Mouse (Mus musculus) monocyte, adult 2 months (primary cell): ENCODE measurements at regions not wholly inside any gene's neighbourhood (a gene's known extent, or its start where the extent isn't known, plus 50 kb on each side); places are given as distances from the start of the nearest gene placed in this dataset.

Experiments used
- DNase-seq, 2 experiments: peaks; one replicate each; pipeline ENCODE4 v3.0.0; 2022; ENCODE audit warnings: low spot score in 2 of 2, low read depth in 1 of 2

GRCm38 (mm10) chr8:36361818-36362217, 596.2 kb downstream of the Gm19410 start:
- DNase-seq = no peak

- no peak for DNase-seq
Observed at GRCm38 (mm10) chr8:36363291-36363690, 597.7 kb downstream of the Gm19410 start.

- no peak for DNase-seq
Observed at GRCm38 (mm10) chr8:36364567-36365231, 599.1 kb downstream of the Gm19410 start.

DNA sequence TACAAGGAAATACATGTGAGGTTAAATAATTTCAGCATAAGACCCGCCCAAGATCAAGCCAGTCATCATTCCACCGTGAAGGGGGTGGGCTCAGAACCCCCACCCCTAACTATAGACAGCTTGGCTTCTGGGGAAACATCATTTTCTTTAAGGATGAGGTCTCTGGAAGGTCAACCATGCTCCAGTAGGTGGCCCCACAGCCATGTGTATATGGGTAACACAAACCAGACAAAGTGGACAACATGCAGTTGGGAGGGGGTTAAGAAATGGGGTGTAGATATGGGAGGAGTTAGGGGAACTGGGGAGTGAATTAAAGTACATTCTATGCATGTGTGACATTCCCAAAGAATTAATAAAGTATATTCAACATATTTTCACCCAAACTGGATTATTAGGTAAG, 600.4 kb downstream of the Gm19410 start:
- DNase-seq = no peak

GRCm38 (mm10) chr8:36376579-36377350, 611.2 kb downstream of the Gm19410 start:
- DNase-seq = no peak

DNA sequence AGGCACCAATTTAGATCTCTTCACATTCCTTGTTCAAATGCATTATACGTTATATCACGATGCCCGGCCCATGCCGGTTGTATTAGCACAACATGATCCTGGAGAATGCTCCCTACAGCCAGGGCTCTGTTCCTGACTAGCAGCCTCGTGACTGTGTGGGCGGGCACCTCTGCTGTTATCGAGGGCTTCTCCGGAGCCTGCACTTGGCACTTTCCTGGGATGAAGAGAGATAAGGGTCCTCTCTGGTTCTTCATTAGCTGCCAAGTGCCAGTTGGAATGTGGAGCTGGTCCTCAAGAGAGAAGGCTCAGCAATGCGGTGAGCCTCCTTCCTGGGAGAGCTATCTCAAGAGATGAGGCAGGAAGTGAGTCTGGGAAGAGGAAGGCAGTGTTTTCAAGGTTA, 598.9 kb upstream of the AI429214 start:
- DNase-seq = no peak

- no peak for DNase-seq
Observed at GRCm38 (mm10) chr8:36396493-36396892, 596.9 kb upstream of the AI429214 start.

DNA sequence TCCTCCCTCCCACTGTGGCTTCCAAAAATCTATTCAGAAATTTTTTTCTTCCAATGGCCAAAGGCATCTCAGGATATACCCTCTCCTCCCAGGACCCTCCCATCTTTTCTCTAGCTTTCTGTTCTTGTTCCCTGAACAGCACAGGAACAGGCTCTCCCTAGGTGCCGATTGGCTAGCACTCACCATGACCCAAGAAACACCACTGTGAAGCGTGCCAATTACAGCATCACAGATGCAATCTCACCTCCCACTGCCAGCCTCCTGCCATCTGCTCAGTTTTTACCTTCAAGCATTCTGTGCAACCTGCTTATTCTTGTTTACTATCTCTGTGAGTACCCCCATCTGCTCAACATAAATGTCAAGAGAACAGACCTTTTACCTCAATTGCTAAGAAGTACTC, 586.7 kb upstream of the AI429214 start:
- no peak for DNase-seq
